Mouse (Mus musculus) forebrain, embryonic 11.5 days (tissue): Measurements from ENCODE around the gene Hist1h1c. TPM values are rescaled to one million over a fixed set of nuclear protein-coding genes. Genes with fewer than 3 reads are reported as not detected.
"Not testable (repeated sequence)": the region's sequence is repeated elsewhere in the genome, so short reads cannot be mapped to it uniquely, and the experiment has no call there.

Source experiments
- ATAC-seq: fragments of 200-750 bp; cut with Nextera tagmentation; replicated peaks from 2 replicates; pipeline ENCODE4 v1.8.0; 2017; ENCODE audit warnings: moderate TSS enrichment; ENCODE audit not compliant: low FRiP score
- DNase-seq: peaks from one replicate; pipeline ENCODE4 v3.0.0-alpha.2; 2017; ENCODE audit warnings: low spot score
- H3K27ac ChIP-seq: fragments of 300-500 bp; sonication (generic); 2 replicates; pipeline ENCODE4 v1.5.1; 2014; ENCODE audit warnings: low read depth, low read length
- H3K27me3 ChIP-seq: fragments of 300-500 bp; sonication (generic); 2 replicates; pipeline ENCODE4 v1.6.1; 2014; ENCODE audit warnings: mild to moderate bottlenecking, low read length, mixed read lengths; ENCODE audit not compliant: control insufficient read depth, insufficient read depth
- H3K36me3 ChIP-seq: fragments of 300-500 bp; sonication (generic); 2 replicates; pipeline ENCODE4 v1.6.1; 2014; ENCODE audit warnings: mild to moderate bottlenecking, low read length, moderate library complexity, mixed read lengths; ENCODE audit not compliant: control insufficient read depth, insufficient read depth
- H3K4me1 ChIP-seq: fragments of 300-500 bp; sonication (generic); replicated peaks from 2 replicates; pipeline ENCODE4 v1.6.1; 2014; ENCODE audit warnings: low read length, mixed read lengths; ENCODE audit not compliant: control insufficient read depth, insufficient read depth
- H3K4me2 ChIP-seq: fragments of 300-500 bp; sonication (generic); 2 replicates; pipeline ENCODE4 v1.6.1; 2014; ENCODE audit warnings: low read depth, mild to moderate bottlenecking, low read length, moderate library complexity, mixed read lengths; ENCODE audit not compliant: severe bottlenecking
- H3K4me3 ChIP-seq: fragments of 300-500 bp; sonication (generic); 2 replicates; pipeline ENCODE4 v1.5.1; 2014; ENCODE audit warnings: low read depth, low read length
- H3K9ac ChIP-seq: fragments of 300-500 bp; sonication (generic); 2 replicates; pipeline ENCODE4 v1.6.1; 2014; ENCODE audit warnings: low read length
- H3K9me3 ChIP-seq: fragments of 300-500 bp; sonication (generic); 2 replicates; pipeline ENCODE4 v1.6.1; 2016; ENCODE audit warnings: low read length, mixed read lengths; ENCODE audit not compliant: control insufficient read depth
- WGBS: fragments of 180-500 bp; shearing (Covaris S2); extraction: QIAGEN DNeasy Blood & Tissue Kit; methylation state at CpG from one replicate; pipeline ENCODE4 v1.1.7; 2014; 5-methylcytosine and 5-hydroxymethylcytosine counted together
- polyA plus RNA-seq: library from polyadenylated mRNA; unstranded; fragments of >200 nt; fragmentation: Nextera tagmentation; extraction: Ambion mirVana; gene quantifications from 2 replicates; pipeline ENCODE4 v1.2.1, GENCODE M21; 2014

Hist1h1c gene
- polyA plus RNA-seq, 1 experiment from 2014 or later: 15.2 TPM

DNA sequence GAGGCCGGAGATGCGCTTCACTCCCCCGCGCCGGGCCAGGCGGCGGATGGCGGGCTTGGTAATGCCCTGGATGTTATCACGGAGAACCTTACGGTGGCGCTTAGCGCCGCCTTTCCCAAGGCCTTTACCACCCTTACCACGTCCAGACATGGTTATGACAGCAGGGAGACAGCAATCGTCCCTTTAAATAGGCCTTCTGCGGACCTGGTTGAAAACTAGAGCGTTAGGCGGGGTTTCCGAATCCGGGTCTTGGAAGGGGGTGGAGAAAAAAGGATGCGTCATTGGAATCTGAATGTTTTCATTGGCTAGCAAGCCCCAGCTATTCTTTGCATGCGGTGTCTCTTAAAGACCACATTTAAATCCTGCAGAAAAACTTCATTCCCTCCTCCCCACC, 40.3 kb upstream of the Hist1h1c start, which contains the start of gene Hist1h4c:
Gene Hist1h4c (minus strand): TSS at position 155 of the 394 bp plus-strand sequence.
- peak; percentile 96 for ATAC-seq
- 0% methylated on average over 19 of the region's 22 CpGs for WGBS
- peak; percentile 97 for DNase-seq
- Histone ChIP-seq H3K4me1 (no peaks in the 10 kb centered on the region), H3K36me3 (no peaks in the 10 kb centered on the region), H3K27ac (peak within 1 kb of the TSS; percentile 81), H3K4me3 (peak within 1 kb of the TSS; percentile 36), H3K9ac (peak within 1 kb of the TSS; percentile 43), H3K9me3 (no peaks in the 10 kb centered on the region), H3K4me2 (peak within 1 kb of the TSS; percentile 45), H3K27me3 (no peaks in the 10 kb centered on the region)

DNA sequence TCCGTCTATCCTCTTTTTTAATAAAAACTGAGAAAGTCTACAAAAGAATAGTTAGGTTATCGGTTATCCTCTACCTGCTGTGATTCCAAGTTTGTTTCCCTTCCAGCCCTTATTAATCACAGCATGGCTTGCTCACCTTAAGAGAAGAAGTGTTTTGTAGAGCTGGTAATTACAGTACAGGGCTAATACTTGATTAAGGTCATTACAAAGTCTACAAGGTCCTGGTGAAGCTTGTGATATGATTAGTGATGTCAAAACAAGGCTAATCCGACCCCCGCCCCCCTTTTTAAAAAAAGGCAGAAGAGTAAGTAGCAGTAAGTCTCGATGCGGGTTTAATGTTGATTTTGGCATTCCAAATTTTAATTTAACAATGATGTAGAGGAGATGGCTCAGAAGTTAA, 39.6 kb upstream of the Hist1h1c start:
- no peak overlapping the region for H3K4me3 ChIP-seq
- H3K4me1 ChIP-seq: no peaks in the 10 kb centered on the region
- DNase-seq (no peak), ATAC-seq (no peak)
- no peaks in the 10 kb centered on the region for H3K36me3 ChIP-seq
- no peak overlapping the region; the same call in 1 of the 2 replicates for H3K9ac ChIP-seq
- H3K27me3 ChIP-seq: no peaks in the 10 kb centered on the region
- H3K27ac ChIP-seq: peak overlapping the region; percentile 81
- H3K9me3 ChIP-seq: no peaks in the 10 kb centered on the region
- H3K4me2 ChIP-seq: peak overlapping the region; percentile 33; the same call in 1 of the 2 replicates
- WGBS: 54% methylated on average over 6 of the region's 6 CpGs

GRCm38 (mm10) chr13:23699767-23700166, 38.8 kb upstream of the Hist1h1c start:
- WGBS: 73% methylated on average over 3 of the region's 3 CpGs
- Histone ChIP-seq H3K9ac (no peak overlapping the region), H3K27ac (no peak overlapping the region), H3K4me3 (no peak overlapping the region), H3K4me2 (no peak overlapping the region), H3K36me3 (no peaks in the 10 kb centered on the region), H3K9me3 (no peaks in the 10 kb centered on the region), H3K27me3 (no peaks in the 10 kb centered on the region), H3K4me1 (no peaks in the 10 kb centered on the region)
- no peak for DNase-seq
- no peak for ATAC-seq

DNA sequence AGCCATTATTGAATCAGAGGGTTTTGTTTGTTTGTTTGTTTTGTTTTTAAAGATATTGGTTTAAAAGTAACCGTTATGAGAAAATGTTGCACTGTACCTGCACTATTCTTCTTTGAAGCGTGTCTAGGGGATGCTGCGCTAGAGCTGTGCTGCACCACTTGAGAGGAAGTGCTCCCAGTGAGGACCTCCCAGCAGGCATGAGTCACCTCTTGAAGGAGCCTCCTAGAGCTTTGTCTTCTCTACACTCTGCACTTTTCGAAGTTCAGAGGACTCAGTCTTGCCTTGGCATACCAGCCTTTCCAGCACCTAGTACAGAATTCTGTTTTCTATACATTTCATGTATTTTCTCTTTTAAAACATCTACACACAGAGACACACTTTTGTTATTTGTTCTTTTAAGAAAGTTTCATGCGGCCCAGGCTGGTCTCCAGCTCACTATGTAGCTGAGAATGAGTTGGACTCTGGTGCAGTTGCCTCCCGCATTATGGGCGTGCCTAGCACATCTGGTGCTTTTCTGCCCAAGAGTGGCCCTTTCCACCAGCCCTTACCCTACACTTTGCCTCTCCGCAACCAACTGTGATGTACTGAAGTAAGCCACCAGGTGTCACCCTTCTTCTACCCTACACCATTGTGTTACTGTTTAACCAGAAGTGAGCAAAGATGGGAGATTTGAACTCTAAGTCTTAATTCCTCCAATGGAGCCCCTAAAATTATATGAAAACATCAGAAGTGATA, 37.7 kb upstream of the Hist1h1c start:
- WGBS: 30% methylated on average over 8 of the region's 8 CpGs
- DNase-seq (peak; percentile 77), ATAC-seq (peak; percentile 33)
- no peaks in the 10 kb centered on the region for H3K4me1 ChIP-seq
- H3K9ac ChIP-seq: no peak overlapping the region
- H3K27me3 ChIP-seq: no peaks in the 10 kb centered on the region
- H3K4me3 ChIP-seq: no peak overlapping the region
- no peak overlapping the region for H3K27ac ChIP-seq
- H3K36me3 ChIP-seq: no peaks in the 10 kb centered on the region
- no peaks in the 10 kb centered on the region for H3K9me3 ChIP-seq
- H3K4me2 ChIP-seq: no peak overlapping the region

DNA sequence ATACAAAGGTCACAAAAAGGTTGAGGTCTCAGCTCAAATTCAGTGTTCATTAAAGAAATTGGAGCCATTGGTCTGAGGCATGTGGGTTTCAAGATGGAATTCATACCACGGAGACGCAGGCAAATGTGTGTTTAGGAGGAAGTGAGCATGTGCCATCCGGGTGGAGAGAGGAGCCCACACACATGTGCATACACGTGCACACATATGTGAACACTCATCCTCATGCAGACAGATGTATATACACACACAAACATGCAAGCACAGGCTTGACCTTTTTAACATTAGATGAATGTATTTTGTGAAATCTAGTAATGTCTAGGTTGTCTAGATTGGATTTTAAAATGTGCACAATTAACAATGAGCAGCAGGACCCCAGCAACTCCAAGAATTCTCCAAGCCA, 36.4 kb upstream of the Hist1h1c start:
- Histone ChIP-seq H3K27me3 (no peaks in the 10 kb centered on the region), H3K9me3 (no peaks in the 10 kb centered on the region), H3K36me3 (no peaks in the 10 kb centered on the region), H3K9ac (no peak overlapping the region), H3K4me3 (no peak overlapping the region), H3K27ac (no peak overlapping the region), H3K4me2 (no peak overlapping the region), H3K4me1 (no peaks in the 10 kb centered on the region)
- no peak for ATAC-seq
- WGBS: 87% methylated on average over 4 of the region's 4 CpGs
- DNase-seq: no peak

GRCm38 (mm10) chr13:23702801-23703200, 35.8 kb upstream of the Hist1h1c start:
- not testable (repeated sequence) for H3K27ac ChIP-seq, H3K4me3 ChIP-seq, H3K27me3 ChIP-seq, H3K9ac ChIP-seq, H3K36me3 ChIP-seq, H3K9me3 ChIP-seq, DNase-seq, ATAC-seq, H3K4me2 ChIP-seq, H3K4me1 ChIP-seq
- 85% methylated on average over 2 of the region's 2 CpGs for WGBS

GRCm38 (mm10) chr13:23705751-23706356, 32.8 kb upstream of the Hist1h1c start:
- H3K27me3 ChIP-seq: no peaks in the 10 kb centered on the region
- DNase-seq (no peak), ATAC-seq (no peak)
- H3K4me2 ChIP-seq: no peak overlapping the region
- no peaks in the 10 kb centered on the region for H3K36me3 ChIP-seq
- no peaks in the 10 kb centered on the region for H3K9me3 ChIP-seq
- H3K27ac ChIP-seq: no peak overlapping the region
- no peak overlapping the region for H3K9ac ChIP-seq
- H3K4me1 ChIP-seq: peaks cover 5% of the 10 kb centered on the region
- no peak overlapping the region for H3K4me3 ChIP-seq
- WGBS: 90% methylated on average over 7 of the region's 7 CpGs

DNA sequence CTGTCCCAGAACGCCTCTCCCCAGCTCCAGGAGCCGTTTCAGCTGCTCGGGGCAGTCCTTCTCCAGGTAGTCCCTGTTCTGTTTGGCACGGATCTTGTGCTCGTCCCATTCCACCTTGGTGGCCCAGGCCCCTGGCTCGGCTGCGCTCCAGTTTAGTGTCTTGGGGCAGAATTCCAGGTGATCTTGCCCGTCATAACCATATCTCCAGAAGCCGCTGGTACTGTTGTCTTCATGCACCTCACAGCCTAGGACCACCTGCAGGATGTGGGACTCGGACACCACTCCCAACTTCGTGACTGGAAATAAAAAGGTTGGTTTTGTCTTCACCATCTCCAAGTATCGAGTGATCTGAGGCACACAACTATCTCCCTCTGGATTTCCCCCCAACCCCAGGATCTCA, 31.8 kb upstream of the Hist1h1c start:
- DNase-seq: no peak
- WGBS: 90% methylated on average over 12 of the region's 12 CpGs
- H3K27ac ChIP-seq: no peak overlapping the region

More for the DNA sequence above, 31.8 kb upstream of the Hist1h1c start:
- no peaks in the 10 kb centered on the region for H3K9me3 ChIP-seq
- ATAC-seq: no peak
- H3K27me3 ChIP-seq: no peaks in the 10 kb centered on the region; the same call in 1 of the 2 replicates
- peaks cover 5% of the 10 kb centered on the region for H3K4me1 ChIP-seq
- no peak overlapping the region for H3K4me2 ChIP-seq
- no peak overlapping the region for H3K4me3 ChIP-seq
- no peaks in the 10 kb centered on the region for H3K36me3 ChIP-seq
- H3K9ac ChIP-seq: no peak overlapping the region
